Mouse (Mus musculus): ENCODE measurements at regions not wholly inside any gene's neighbourhood (a gene's known extent, or its start where the extent isn't known, plus 50 kb on each side); places are given as distances from the start of the nearest gene placed in this dataset.
"Not testable (repeated sequence)": the region's sequence is repeated elsewhere in the genome, so short reads cannot be mapped to it uniquely, and the experiment has no call there.

DNA sequence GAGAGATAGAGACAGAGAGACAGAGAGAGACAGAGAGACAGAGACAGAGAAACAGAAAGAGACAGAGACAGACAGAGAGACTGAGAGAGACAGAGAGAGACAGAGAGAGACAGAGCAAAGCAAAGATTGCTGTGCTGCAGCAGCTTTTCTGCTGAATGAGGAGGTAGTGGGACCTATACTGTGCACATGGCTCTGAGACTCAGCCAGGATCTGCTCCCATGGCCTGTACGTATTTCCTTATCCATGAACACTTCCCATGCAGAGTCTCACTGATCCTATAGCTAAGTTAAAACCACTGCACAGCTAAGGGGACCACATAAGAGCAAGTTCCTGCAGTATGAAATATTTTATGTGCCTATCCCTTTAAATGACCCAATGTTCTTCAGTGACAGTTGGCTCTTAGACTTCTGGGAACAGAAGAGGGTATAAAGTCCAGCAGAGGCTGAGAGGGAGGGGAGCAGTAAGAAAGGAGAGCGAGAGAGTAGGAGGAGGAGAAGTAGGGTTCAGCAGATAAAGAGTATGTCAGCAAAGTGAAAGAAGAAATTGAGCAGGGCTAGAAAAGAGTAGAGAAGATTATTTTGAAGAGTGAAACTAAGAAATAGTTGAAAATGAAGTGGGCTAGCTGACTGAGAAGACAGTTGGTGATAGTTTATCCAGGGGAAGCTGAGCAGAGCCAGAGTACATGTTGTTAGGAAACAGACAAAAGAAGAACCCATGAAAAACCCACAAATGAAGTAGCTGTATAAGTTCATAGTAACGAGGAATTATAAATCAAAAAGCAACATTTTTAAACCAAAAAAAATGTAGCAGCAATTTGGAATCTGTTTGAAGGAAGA is 61.4 kb upstream of the Ptger2 start:
- DNase-seq = not testable (repeated sequence)

DNA sequence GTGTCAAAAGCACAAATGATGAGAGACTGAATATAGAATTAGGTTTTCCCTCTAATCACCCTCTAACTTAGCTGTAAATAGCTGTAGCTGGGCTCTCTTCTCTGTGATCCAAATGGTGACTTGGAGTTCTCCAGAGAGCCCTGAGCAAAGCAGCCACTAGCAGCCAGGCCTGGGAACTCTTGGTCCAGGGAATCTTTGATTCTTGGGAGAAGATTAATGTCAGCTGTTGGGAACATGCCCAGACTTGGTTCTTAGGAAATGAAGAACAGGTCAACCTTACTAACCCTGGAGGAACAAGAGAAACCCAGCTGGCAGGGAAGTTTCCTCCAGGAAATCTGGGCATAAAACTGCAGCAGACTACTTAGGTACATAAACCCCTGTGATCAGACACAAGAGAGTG is 62.6 kb upstream of the Ptgdr start:
- peak; percentile 30 for DNase-seq

DNA sequence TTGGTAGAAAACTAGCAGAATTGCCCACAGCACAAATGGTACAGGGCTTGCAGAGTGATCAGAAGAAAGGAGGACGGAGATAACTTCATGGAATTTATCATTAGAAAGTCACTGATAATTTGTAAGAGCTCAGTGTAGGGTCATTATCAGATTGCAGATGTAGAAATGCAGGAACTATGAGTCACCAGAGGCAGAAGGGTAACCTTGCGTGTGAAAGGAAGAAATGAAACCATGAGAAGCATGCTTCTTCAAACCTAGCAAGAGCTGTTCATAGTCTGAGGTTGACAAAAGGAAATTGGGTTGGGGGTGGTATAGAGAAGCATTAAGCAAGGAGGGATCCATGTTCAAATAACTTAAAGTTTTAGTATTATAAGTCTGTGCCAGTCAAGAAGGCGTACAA is 60.2 kb upstream of the Ptgdr start:
- no peak for DNase-seq

DNA sequence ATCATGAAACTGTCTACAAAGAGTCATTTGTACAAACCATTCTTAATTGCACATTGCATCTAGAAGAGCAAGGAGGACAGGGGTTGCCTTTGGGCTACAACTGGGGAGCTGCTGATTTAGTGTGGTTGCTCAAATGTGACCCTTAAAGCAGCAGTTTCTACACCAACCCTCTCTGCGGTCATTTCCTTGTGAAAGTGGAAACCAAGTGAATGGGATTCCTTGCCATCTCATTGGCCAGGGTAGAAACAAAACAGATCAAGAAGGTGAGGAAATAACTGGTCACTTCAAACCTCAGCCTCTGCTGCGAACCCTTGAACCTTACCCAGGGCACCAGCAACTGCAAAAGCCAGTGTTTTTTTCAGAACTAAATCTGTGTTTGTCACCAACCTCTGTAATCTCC is 56.5 kb upstream of the Ptgdr start:
- no peak for DNase-seq

DNA sequence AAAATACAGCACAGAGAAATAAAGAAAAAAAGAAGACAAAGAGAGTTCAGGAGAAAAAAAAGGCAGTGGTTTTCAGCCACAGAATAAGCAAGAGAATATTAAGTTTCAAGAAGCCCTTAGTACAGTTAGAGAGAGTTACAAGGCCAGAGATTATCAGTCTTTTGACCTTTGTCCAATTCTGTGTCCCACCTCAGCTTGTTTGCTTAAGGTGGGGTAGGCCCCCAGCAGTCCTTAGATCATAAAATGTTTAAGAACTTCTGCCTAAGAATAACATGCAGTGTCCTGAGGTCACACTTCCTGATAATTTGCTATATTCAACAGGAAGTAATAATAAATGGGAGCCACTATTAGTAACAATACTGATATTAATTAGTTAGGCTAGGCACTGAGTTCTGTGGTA is 53.6 kb upstream of the Ptgdr start:
- DNase-seq = no peak

Measured in lung, postnatal 36 days (tissue).